Comparison of ENCODE assay signal across 10 mouse cellular contexts in genomic region chr11:103649983-103650493, GRCm38 (mm10). TPM values are rescaled to one million over a fixed set of nuclear protein-coding genes. Genes with fewer than 3 reads are reported as not detected.
A peak's percentile ranks its signal among the peaks of the same experiment; 100 is the strongest.
DNase-seq lines count a peak whose midpoint lies in the region; ATAC-seq and TF ChIP-seq lines count a peak whose summit lies in the region.
"Had no signal": no experiment of that assay in that cellular context is flagged by ENCODE, and none has a peak within 500 bp of the region (broad histone marks: within the 10 kb centered on the region; RNA-seq: fewer than 3 reads in every experiment).

No protein-coding gene starts in this region.

- WGBS in heart, postnatal 0 days: 2% methylated on average over 37 of the region's 37 CpGs
- 2% methylated on average over 37 of the region's 37 CpGs for WGBS in forebrain, embryonic 16.5 days
- 1% methylated on average over 37 of the region's 37 CpGs for WGBS in midbrain, embryonic 11.5 days

- no peak overlapping the region for H3K9ac ChIP-seq in heart, postnatal 0 days (replicated peaks; ENCODE audit: low read depth, low read length)
- H3K9ac ChIP-seq in forebrain, embryonic 16.5 days (replicated peaks; ENCODE audit: low read depth, low read length): peak overlapping the region; percentile 43; the same call in 1 of the 2 replicates
- H3K9ac ChIP-seq in midbrain, embryonic 11.5 days (ENCODE audit: low read length): no peak overlapping the region

- DNase-seq in heart, postnatal 0 days (ENCODE audit: low spot score): no peak
- no peak for DNase-seq in heart, postnatal 10 days
- peak; percentile 65 for DNase-seq in ZHBTc4 (ENCODE audit: low read depth, low spot score)
- peak; percentile 88 for DNase-seq in midbrain, embryonic 11.5 days (ENCODE audit: low spot score, missing footprints)
- DNase-seq in spleen, postnatal 14 days (ENCODE audit: low spot score in 2 of 2): no peak
- no peak for DNase-seq in urinary bladder, postnatal 36 days (ENCODE audit: low spot score in 2 of 2)
- DNase-seq in adrenal gland, adult 18-20 months (ENCODE audit: low spot score in 2 of 2): no peak

- peaks cover 4% of the 10 kb centered on the region; the same call in 1 of the 2 replicates for H3K4me1 ChIP-seq in heart, postnatal 0 days (ENCODE audit: control insufficient read depth, insufficient read depth)
- H3K4me1 ChIP-seq in forebrain, embryonic 16.5 days (replicated peaks; ENCODE audit: control insufficient read depth, insufficient read depth, low read length): peaks cover 16% of the 10 kb centered on the region
- peaks cover 5% of the 10 kb centered on the region for H3K4me1 ChIP-seq in midbrain, embryonic 11.5 days (ENCODE audit: control insufficient read depth, insufficient read depth, low read length)

- no peak for ATAC-seq in heart, postnatal 0 days (ENCODE audit: insufficient read depth, low read depth)
- no peak for ATAC-seq in forebrain, embryonic 16.5 days
- ATAC-seq in midbrain, embryonic 11.5 days (ENCODE audit: low FRiP score): no peak

- H3K27me3 ChIP-seq in heart, postnatal 0 days (ENCODE audit: control insufficient read depth, insufficient read depth, low read length): peaks cover 66% of the 10 kb centered on the region
- peaks cover 70% of the 10 kb centered on the region for H3K27me3 ChIP-seq in forebrain, embryonic 16.5 days (replicated peaks; ENCODE audit: control insufficient read depth, insufficient read depth, low read length)
- peaks cover 44% of the 10 kb centered on the region for H3K27me3 ChIP-seq in midbrain, embryonic 11.5 days (ENCODE audit: control insufficient read depth, insufficient read depth, low read length)

- no peak overlapping the region for H3K27ac ChIP-seq in heart, postnatal 0 days (ENCODE audit: low read depth)
- H3K27ac ChIP-seq in forebrain, embryonic 16.5 days (ENCODE audit: low read length): no peak overlapping the region
- no peak overlapping the region for H3K27ac ChIP-seq in midbrain, embryonic 11.5 days (ENCODE audit: low read depth, low read length)

- no peak for TF ChIP-seq CTCF in heart, postnatal 0 days (IDR thresholded peaks at IDR 0.05; ENCODE audit: low read depth)

- intact Hi-C loops in heart, postnatal 10 days (cut with DNase I): no loop called here

- TF ChIP-seq EP300 in heart, postnatal 0 days (IDR thresholded peaks at IDR 0.05; ENCODE audit: low read depth): no peak

- H3K4me2 ChIP-seq in heart, postnatal 0 days (ENCODE audit: low read depth, low read length): peak overlapping the region; percentile 50
- H3K4me2 ChIP-seq in forebrain, embryonic 16.5 days (ENCODE audit: low read length): peak overlapping the region; percentile 62
- H3K4me2 ChIP-seq in midbrain, embryonic 11.5 days: peak overlapping the region; percentile 44

- H3K36me3 ChIP-seq in heart, postnatal 0 days (replicated peaks; ENCODE audit: control insufficient read depth, insufficient read depth, low read length): no peaks in the 10 kb centered on the region
- no peaks in the 10 kb centered on the region for H3K36me3 ChIP-seq in forebrain, embryonic 16.5 days (ENCODE audit: control insufficient read depth, insufficient read depth)
- no peaks in the 10 kb centered on the region for H3K36me3 ChIP-seq in midbrain, embryonic 11.5 days (ENCODE audit: control insufficient read depth, insufficient read depth, low read length)

- H3K4me3 ChIP-seq in heart, postnatal 0 days (ENCODE audit: low read depth, low read length): peak overlapping the region; percentile 33
- H3K4me3 ChIP-seq in forebrain, embryonic 16.5 days (replicated peaks; ENCODE audit: low read length): peak overlapping the region; percentile 42
- H3K4me3 ChIP-seq in midbrain, embryonic 11.5 days (ENCODE audit: low read depth, low read length): peak overlapping the region; percentile 28
- H3K4me3 ChIP-seq: myocyte had no signal

- no peaks in the 10 kb centered on the region for H3K9me3 ChIP-seq in heart, postnatal 0 days (replicated peaks; ENCODE audit: control insufficient read depth, low read length)
- no peaks in the 10 kb centered on the region for H3K9me3 ChIP-seq in forebrain, embryonic 16.5 days (ENCODE audit: control insufficient read depth, low read length)
- H3K9me3 ChIP-seq in midbrain, embryonic 11.5 days (ENCODE audit: control insufficient read depth, low read length): no peaks in the 10 kb centered on the region

RNA-seq across cellular contexts. Expression of gene Rprml, which starts 0.7 kb away (rescaled TPM):
- not detected in 2 replicates for total RNA-seq in heart, postnatal 0 days (2014; rRNA removed; ENCODE audit: low replicate concordance)
- polyA plus RNA-seq in heart, postnatal 0 days (2015; fragmentation: Nextera tagmentation; extraction: Ambion mirVana): 0.15 TPM in 2 replicates
- not detected for total RNA-seq in heart, postnatal 10 days (2021)
- polyA plus RNA-seq in forebrain, embryonic 16.5 days (2015; fragmentation: Nextera tagmentation; extraction: Ambion mirVana): 10.3 and 16.3 TPM in 2 replicates
- not detected in 2 replicates for polyA plus RNA-seq in midbrain, embryonic 11.5 days (2014; fragmentation: Nextera tagmentation; extraction: Ambion mirVana)
- total RNA-seq in adrenal gland, adult 18-20 months (2021): 1 to 10 TPM in 1 of 2 experiments, not detected in 1; 1.1 TPM
- total RNA-seq: MEL had no signal

RNA-seq across cellular contexts. Expression of gene Lyzl6, which starts 11.3 kb away (rescaled TPM):
- total RNA-seq in heart, postnatal 0 days (2014; rRNA removed; ENCODE audit: low replicate concordance): not detected in 2 replicates
- not detected in 2 replicates for polyA plus RNA-seq in heart, postnatal 0 days (2015; fragmentation: Nextera tagmentation; extraction: Ambion mirVana)
- not detected for total RNA-seq in heart, postnatal 10 days (2021)
- not detected in 2 replicates for polyA plus RNA-seq in forebrain, embryonic 16.5 days (2015; fragmentation: Nextera tagmentation; extraction: Ambion mirVana)
- polyA plus RNA-seq in midbrain, embryonic 11.5 days (2014; fragmentation: Nextera tagmentation; extraction: Ambion mirVana): not detected in 2 replicates
- total RNA-seq in adrenal gland, adult 18-20 months (2021): not detected
- total RNA-seq: MEL had no signal
- polyA plus RNA-seq: myocyte had no signal

RNA-seq across cellular contexts. Expression of gene Gm884, which starts 29.1 kb away (rescaled TPM):
- not detected in 2 replicates for total RNA-seq in heart, postnatal 0 days (2014; rRNA removed; ENCODE audit: low replicate concordance)
- not detected in 2 replicates for polyA plus RNA-seq in heart, postnatal 0 days (2015; fragmentation: Nextera tagmentation; extraction: Ambion mirVana)
- not detected for total RNA-seq in heart, postnatal 10 days (2021)
- not detected in 2 replicates for polyA plus RNA-seq in forebrain, embryonic 16.5 days (2015; fragmentation: Nextera tagmentation; extraction: Ambion mirVana)
- not detected in 2 replicates for polyA plus RNA-seq in midbrain, embryonic 11.5 days (2014; fragmentation: Nextera tagmentation; extraction: Ambion mirVana)
- not detected for total RNA-seq in adrenal gland, adult 18-20 months (2021)
- total RNA-seq: MEL had no signal
- polyA plus RNA-seq: myocyte had no signal

RNA-seq across cellular contexts. Expression of gene Gosr2, which starts 47.7 kb away (rescaled TPM):
- total RNA-seq in heart, postnatal 0 days (2014; rRNA removed; ENCODE audit: low replicate concordance): 72.7 and 73.8 TPM in 2 replicates
- polyA plus RNA-seq in heart, postnatal 0 days (2015; fragmentation: Nextera tagmentation; extraction: Ambion mirVana): 52.5 and 56.8 TPM in 2 replicates
- total RNA-seq in heart, postnatal 10 days (2021): 10 to 100 TPM; 55.5 to 57.3 TPM
- 107 and 113 TPM in 2 replicates for polyA plus RNA-seq in forebrain, embryonic 16.5 days (2015; fragmentation: Nextera tagmentation; extraction: Ambion mirVana)
- polyA plus RNA-seq in midbrain, embryonic 11.5 days (2014; fragmentation: Nextera tagmentation; extraction: Ambion mirVana): 87.8 and 90.9 TPM in 2 replicates
- total RNA-seq in adrenal gland, adult 18-20 months (2021): 10 to 100 TPM; 83.6 to 83.9 TPM

Comparison
In these comparisons a context has a peak if more than half of its experiments do, and no peak if none do; other contexts are left out.
1. DNase-seq: peak in ZHBTc4 (single experiment) and midbrain, embryonic 11.5 days (single experiment); none in heart, postnatal 0 days (single experiment), heart, postnatal 10 days (0 of 2), spleen, postnatal 14 days (0 of 2), urinary bladder, postnatal 36 days (0 of 2) and adrenal gland, adult 18-20 months (0 of 2).
2. Peak in every context shown above with its lines, with median percentiles within 50 percentile points of each other: H3K4me2 ChIP-seq and H3K4me3 ChIP-seq.